Mouse (Mus musculus): ENCODE measurements around the gene Lgals4. TPM values are rescaled to one million over a fixed set of nuclear protein-coding genes. Genes with fewer than 3 reads are reported as not detected.

Lgals4 gene
- polyA plus RNA-seq, 1 experiment from 2014 or later: 8.2 TPM

GRCm38 (mm10) chr7:28823932-28824331, 9.7 kb upstream of the Lgals4 start:
- no peak overlapping the region for H3K4me2 ChIP-seq
- peaks cover 40% of the 10 kb centered on the region for H3K36me3 ChIP-seq
- no peaks in the 10 kb centered on the region for H3K9me3 ChIP-seq (replicated peaks)
- no peak overlapping the region for H3K4me3 ChIP-seq
- 39% methylated on average over 2 of the region's 2 CpGs for WGBS
- peak overlapping the region; percentile 88 for H3K27ac ChIP-seq
- ATAC-seq (replicated peaks; ENCODE audit: insufficient number of reproducible peaks, insufficient read depth, low FRiP score, low read depth): no peak
- no peak overlapping the region for H3K9ac ChIP-seq
- no peaks in the 10 kb centered on the region for H3K27me3 ChIP-seq
- H3K4me1 ChIP-seq (replicated peaks): peaks cover 61% of the 10 kb centered on the region

- H3K4me1 ChIP-seq (replicated peaks): peaks cover 52% of the 10 kb centered on the region
- H3K4me2 ChIP-seq: peak within 1 kb of the TSS; percentile 62
- no peaks in the 10 kb centered on the region for H3K27me3 ChIP-seq
- peak; percentile 81 for ATAC-seq (replicated peaks; ENCODE audit: insufficient number of reproducible peaks, insufficient read depth, low FRiP score, low read depth)
- H3K36me3 ChIP-seq: peaks cover 37% of the 10 kb centered on the region
- peak within 1 kb of the TSS; percentile 54 for H3K4me3 ChIP-seq
- no peaks in the 10 kb centered on the region for H3K9me3 ChIP-seq (replicated peaks)
- H3K9ac ChIP-seq: peak within 1 kb of the TSS; percentile 56
- 2% methylated on average over 33 of the region's 33 CpGs for WGBS
- peak within 1 kb of the TSS; percentile 88 for H3K27ac ChIP-seq
These were observed 8.5 kb upstream of the Lgals4 start, which contains the start of gene Ech1 for GRCm38 (mm10) chr7:28824941-28825685. TSS of gene Ech1 (plus strand) at chr7:28825217.

- H3K27ac ChIP-seq: peak overlapping the region; percentile 88
- H3K4me2 ChIP-seq: peak overlapping the region; percentile 62
- H3K27me3 ChIP-seq: no peaks in the 10 kb centered on the region
- peak overlapping the region; percentile 54 for H3K4me3 ChIP-seq
- H3K4me1 ChIP-seq (replicated peaks): peaks cover 47% of the 10 kb centered on the region
- WGBS: 25% methylated on average over 11 of the region's 11 CpGs
- ATAC-seq (replicated peaks; ENCODE audit: insufficient number of reproducible peaks, insufficient read depth, low FRiP score, low read depth): 0 out of 2 replicates have a peak, but pooled peaks have one; percentile 2
- peaks cover 33% of the 10 kb centered on the region for H3K36me3 ChIP-seq
- peak overlapping the region; percentile 56 for H3K9ac ChIP-seq
- no peaks in the 10 kb centered on the region for H3K9me3 ChIP-seq (replicated peaks)
These were observed 7.8 kb upstream of the Lgals4 start for GRCm38 (mm10) chr7:28825686-28826401.

- WGBS: 90% methylated on average over 7 of the region's 7 CpGs
- Histone ChIP-seq H3K9ac (no peak overlapping the region), H3K36me3 (peaks cover 31% of the 10 kb centered on the region), H3K27me3 (no peaks in the 10 kb centered on the region), H3K4me2 (peak overlapping the region; percentile 62), H3K9me3 (replicated peaks) (no peaks in the 10 kb centered on the region), H3K4me1 (replicated peaks) (peaks cover 47% of the 10 kb centered on the region), H3K27ac (peak overlapping the region; percentile 88), H3K4me3 (peak overlapping the region; percentile 54; the same call in 1 of the 2 replicates)
- ATAC-seq (replicated peaks; ENCODE audit: insufficient number of reproducible peaks, insufficient read depth, low FRiP score, low read depth): no peak
These were observed 7.3 kb upstream of the Lgals4 start for GRCm38 (mm10) chr7:28826402-28826772.

GRCm38 (mm10) chr7:28827338-28827737, 6.3 kb upstream of the Lgals4 start:
- 34% methylated on average over 3 of the region's 3 CpGs for WGBS

GRCm38 (mm10) chr7:28829821-28830220, 3.8 kb upstream of the Lgals4 start:
- Histone ChIP-seq H3K9me3 (replicated peaks) (no peaks in the 10 kb centered on the region), H3K36me3 (peaks cover 19% of the 10 kb centered on the region), H3K4me1 (replicated peaks) (peaks cover 34% of the 10 kb centered on the region), H3K27me3 (no peaks in the 10 kb centered on the region), H3K4me2 (no peak overlapping the region), H3K27ac (no peak overlapping the region), H3K4me3 (no peak overlapping the region), H3K9ac (no peak overlapping the region)
- 90% methylated on average over 8 of the region's 8 CpGs for WGBS
- ATAC-seq (replicated peaks; ENCODE audit: insufficient number of reproducible peaks, insufficient read depth, low FRiP score, low read depth): no peak

More at GRCm38 (mm10) chr7:28827338-28827737, 6.3 kb upstream of the Lgals4 start:
- Histone ChIP-seq H3K9me3 (replicated peaks) (no peaks in the 10 kb centered on the region), H3K4me1 (replicated peaks) (peaks cover 45% of the 10 kb centered on the region), H3K27me3 (no peaks in the 10 kb centered on the region), H3K4me2 (no peak overlapping the region), H3K36me3 (peaks cover 26% of the 10 kb centered on the region), H3K4me3 (no peak overlapping the region), H3K27ac (0 out of 2 replicates have a peak overlapping the region, but pooled peaks have one; percentile 30), H3K9ac (no peak overlapping the region)
- ATAC-seq (replicated peaks; ENCODE audit: insufficient number of reproducible peaks, insufficient read depth, low FRiP score, low read depth): no peak

- Histone ChIP-seq H3K4me2 (no peak overlapping the region), H3K9me3 (replicated peaks) (no peaks in the 10 kb centered on the region), H3K9ac (no peak overlapping the region), H3K4me3 (no peak overlapping the region), H3K27me3 (no peaks in the 10 kb centered on the region), H3K4me1 (replicated peaks) (peaks cover 29% of the 10 kb centered on the region), H3K27ac (peak overlapping the region; percentile 26; the same call in 1 of the 2 replicates), H3K36me3 (peaks cover 19% of the 10 kb centered on the region)
- 48% methylated on average over 5 of the region's 5 CpGs for WGBS
- no peak; the same call in 1 of the 2 replicates for ATAC-seq (replicated peaks; ENCODE audit: insufficient number of reproducible peaks, insufficient read depth, low FRiP score, low read depth)
These were observed 2.7 kb upstream of the Lgals4 start for GRCm38 (mm10) chr7:28830981-28831380.

GRCm38 (mm10) chr7:28831411-28832125, 2.1 kb upstream of the Lgals4 start:
- Histone ChIP-seq H3K4me2 (no peak overlapping the region), H3K9me3 (replicated peaks) (no peaks in the 10 kb centered on the region), H3K4me1 (replicated peaks) (peaks cover 23% of the 10 kb centered on the region), H3K9ac (no peak overlapping the region), H3K4me3 (no peak overlapping the region), H3K27ac (no peak overlapping the region), H3K36me3 (peaks cover 19% of the 10 kb centered on the region), H3K27me3 (no peaks in the 10 kb centered on the region)
- no peak for ATAC-seq (replicated peaks; ENCODE audit: insufficient number of reproducible peaks, insufficient read depth, low FRiP score, low read depth)
- WGBS: 77% methylated on average over 17 of the region's 17 CpGs

GRCm38 (mm10) chr7:28832137-28832536, 1.5 kb upstream of the Lgals4 start:
- no peak for ATAC-seq (replicated peaks; ENCODE audit: insufficient number of reproducible peaks, insufficient read depth, low FRiP score, low read depth)
- no peak overlapping the region for H3K4me3 ChIP-seq
- no peak overlapping the region for H3K4me2 ChIP-seq
- H3K27me3 ChIP-seq: no peaks in the 10 kb centered on the region
- peaks cover 22% of the 10 kb centered on the region for H3K4me1 ChIP-seq (replicated peaks)
- no peaks in the 10 kb centered on the region for H3K9me3 ChIP-seq (replicated peaks)
- H3K36me3 ChIP-seq: peaks cover 19% of the 10 kb centered on the region
- no peak overlapping the region for H3K27ac ChIP-seq
- H3K9ac ChIP-seq: no peak overlapping the region
- WGBS: 68% methylated on average over 6 of the region's 6 CpGs

- H3K4me1 ChIP-seq (replicated peaks): 0 out of 2 replicates have a peak, but pooled peaks cover under 1% of the 10 kb centered on the region
- no peak for ATAC-seq (replicated peaks; ENCODE audit: insufficient number of reproducible peaks, insufficient read depth, low FRiP score, low read depth)
- WGBS: 81% methylated on average over 5 of the region's 5 CpGs
- H3K27ac ChIP-seq: no peak overlapping the region
- no peak overlapping the region for H3K4me2 ChIP-seq
- H3K27me3 ChIP-seq: no peaks in the 10 kb centered on the region
- no peaks in the 10 kb centered on the region for H3K9me3 ChIP-seq (replicated peaks)
- H3K4me3 ChIP-seq: no peak overlapping the region
- no peaks in the 10 kb centered on the region; the same call in 1 of the 2 replicates for H3K36me3 ChIP-seq
- no peak overlapping the region for H3K9ac ChIP-seq
These were observed 3.3 kb downstream of the Lgals4 start for GRCm38 (mm10) chr7:28836936-28837335.

GRCm38 (mm10) chr7:28838331-28838730, 4.7 kb downstream of the Lgals4 start:
- Histone ChIP-seq H3K36me3 (no peaks in the 10 kb centered on the region), H3K9me3 (replicated peaks) (no peaks in the 10 kb centered on the region), H3K27ac (no peak overlapping the region), H3K9ac (no peak overlapping the region), H3K27me3 (no peaks in the 10 kb centered on the region), H3K4me3 (no peak overlapping the region), H3K4me2 (no peak overlapping the region), H3K4me1 (replicated peaks) (no peaks in the 10 kb centered on the region)
- ATAC-seq (replicated peaks; ENCODE audit: insufficient number of reproducible peaks, insufficient read depth, low FRiP score, low read depth): no peak
- WGBS: 71% methylated on average over 9 of the region's 9 CpGs
